Mouse (Mus musculus): Measurements from ENCODE around the gene Eml1. TPM values are rescaled to one million over a fixed set of nuclear protein-coding genes. Genes with fewer than 3 reads are reported as not detected.

Gene Eml1
- total RNA-seq, 2 experiments from 2014 or later, result 46.9 to 58.5 TPM

DNA sequence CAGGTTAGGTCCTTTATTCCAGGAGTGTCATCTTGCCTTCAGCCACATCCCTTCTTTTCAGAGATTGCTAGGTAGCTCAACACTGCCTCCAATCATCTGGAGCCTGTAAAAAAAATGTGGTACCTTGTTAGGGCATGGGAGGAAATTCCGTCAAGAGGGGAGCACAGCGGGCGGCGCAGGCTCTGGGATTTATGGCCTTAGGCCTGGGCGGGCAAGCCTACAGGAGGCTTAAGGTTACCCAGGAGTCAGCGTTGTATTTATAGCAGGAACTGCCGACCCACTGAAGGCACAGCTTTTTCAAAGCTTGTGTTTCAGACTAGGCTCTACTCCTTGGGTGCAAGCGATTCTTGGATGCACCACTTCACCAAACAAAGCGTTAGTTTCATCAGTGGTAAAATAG is 2.9 kb downstream of the Eml1 start:
- DNase-seq, result no peak

DNA sequence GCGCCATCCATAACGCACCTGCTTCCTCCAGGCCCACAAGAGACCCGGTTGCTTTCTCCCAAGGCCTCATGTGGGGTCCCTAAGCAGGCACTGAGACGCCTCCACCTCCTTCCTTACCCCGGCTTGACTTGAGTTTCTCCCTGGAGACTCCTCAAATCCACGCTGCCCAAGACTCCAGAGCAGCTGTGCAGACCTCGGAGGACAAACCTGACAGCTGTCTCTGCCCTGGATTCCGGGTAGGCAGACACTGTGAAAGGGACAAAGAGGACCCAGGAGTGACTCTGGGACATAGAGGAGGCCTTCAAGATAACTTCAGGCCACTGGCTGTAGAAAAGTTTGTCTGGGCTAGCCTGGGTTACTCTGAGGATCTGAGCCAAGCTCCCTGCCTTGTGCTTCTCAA is 3.9 kb downstream of the Eml1 start:
- DNase-seq, result no peak

DNA sequence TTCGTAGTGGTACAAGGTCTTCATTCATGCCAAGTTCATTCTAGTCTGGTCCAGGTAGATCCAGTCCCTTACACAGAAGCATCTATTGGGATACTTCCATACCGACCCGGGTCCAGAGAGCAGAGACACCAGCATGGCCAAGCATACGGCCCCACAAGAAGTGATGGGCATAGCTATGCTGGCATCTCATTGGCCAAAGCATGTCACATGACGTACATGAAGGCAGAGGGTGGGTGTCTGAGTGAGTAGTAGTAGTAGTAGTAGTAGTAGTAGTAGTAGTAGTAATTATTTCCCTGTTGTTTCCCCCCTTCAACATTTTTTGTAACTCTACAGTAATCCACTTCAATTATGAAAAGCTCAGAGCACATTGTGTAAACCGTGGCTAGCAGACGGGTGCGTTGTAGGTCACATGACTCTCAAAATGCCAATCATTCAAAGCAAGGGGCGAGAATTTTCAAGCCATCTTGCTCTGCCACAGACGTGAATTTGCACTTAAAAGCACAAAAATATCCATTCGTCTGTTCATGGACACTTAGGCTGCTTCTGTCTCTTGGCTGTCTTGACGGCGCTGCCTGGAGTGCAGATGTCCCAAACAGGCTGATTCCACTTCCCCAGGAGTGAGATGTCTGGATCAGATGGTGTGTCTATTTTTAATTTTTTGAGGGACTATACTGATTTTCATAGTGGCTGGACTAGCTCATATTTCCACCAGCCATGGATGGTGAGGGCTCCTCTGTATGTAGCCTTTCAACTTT is 7.8 kb downstream of the Eml1 start:
- DNase-seq, result peak; percentile 19 to 33

DNA sequence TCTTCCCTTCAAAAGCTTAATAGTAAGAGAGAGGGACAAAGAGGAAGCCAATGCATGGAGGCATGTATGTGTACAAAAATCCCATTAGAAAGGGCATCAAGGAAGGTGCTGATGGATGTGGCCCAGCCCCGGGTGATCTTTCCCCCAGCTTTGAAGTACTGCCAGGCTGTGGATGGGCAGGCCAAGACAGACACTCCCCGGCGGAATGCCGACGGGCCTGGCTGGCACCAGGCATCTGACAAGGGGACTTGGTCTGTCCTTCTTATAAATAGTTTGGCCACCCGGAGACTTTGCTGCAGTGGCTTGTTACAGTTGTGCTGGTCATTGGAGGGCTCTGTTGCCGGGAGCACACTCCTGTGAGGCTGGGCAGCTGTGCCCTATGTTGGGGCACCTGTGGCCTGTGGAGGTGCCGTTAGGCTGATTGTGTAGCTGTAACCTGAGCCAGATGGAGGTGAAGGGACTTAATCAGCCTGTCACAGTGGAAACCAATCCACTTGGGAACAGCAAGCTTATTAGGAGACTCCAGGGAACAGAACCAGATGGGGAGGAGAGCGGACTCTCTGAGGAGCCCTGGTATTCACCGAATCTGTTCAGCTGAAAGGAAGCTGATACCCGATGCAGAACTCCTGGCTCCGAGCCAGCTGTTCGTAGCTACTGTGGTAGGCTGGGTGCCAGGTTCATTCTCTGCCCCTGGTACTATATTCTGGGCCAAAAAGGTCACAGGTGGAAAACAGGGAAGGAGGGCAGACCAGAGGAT is 15.9 kb downstream of the Eml1 start:
- DNase-seq, result no peak

DNA sequence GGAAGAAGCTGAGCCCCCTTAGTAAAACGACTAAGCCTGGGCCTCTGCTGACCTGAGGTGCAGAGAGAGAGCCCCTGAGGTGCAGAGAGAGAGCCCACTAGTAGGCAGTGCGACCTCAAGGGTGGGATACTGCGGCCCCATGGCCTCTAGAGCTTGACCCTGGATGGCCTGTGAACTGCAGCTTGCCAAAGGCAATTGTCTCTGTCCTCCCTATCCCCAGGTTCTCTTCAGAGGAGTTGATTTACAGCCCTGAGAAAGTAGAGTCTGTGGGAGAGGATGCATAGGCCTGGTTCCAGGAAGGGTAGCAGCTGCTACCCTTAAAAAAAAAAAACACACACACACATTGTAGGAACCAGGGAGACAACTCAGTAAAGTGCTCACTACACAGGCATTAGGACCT is 19.0 kb downstream of the Eml1 start:
- no peak for DNase-seq

DNA sequence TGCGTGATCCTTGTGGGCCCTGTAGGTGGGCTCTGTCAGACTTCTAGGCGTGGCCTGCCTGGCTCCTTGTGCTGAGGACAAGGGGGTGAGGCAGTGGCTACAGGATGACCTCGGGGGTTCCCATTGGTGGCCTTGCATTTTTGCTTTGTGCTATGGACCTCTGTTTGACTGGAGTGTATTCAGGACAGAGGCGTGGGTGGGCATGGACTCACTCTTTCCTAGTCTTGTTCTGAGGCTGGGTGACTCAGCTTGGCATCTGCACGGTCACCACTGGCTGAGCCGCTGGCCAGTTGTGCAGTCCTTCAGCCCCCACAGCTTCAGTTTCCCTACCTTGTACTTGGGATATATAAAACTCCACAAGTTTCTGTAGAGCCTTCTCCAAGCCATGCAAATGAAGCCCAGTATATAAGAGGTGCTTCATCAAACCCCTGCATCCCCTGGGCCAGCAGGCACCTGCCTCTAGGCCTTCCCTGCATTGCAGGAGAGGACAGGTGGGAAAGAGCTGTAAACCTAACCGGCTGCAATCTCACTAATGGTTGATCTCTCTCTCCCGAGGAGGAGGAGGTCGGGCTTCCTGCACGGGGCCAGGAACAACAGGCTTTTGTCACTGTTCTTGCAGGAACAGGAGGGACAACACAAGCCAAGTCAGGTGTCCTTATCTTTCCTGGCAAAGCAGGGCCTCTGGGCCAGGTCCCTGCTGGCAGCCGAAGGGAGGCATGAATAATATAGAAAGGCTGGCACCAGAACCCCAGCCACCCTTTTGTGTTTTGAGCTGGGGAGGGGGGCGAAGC is 21.7 kb downstream of the Eml1 start:
- DNase-seq, result no peak

DNA sequence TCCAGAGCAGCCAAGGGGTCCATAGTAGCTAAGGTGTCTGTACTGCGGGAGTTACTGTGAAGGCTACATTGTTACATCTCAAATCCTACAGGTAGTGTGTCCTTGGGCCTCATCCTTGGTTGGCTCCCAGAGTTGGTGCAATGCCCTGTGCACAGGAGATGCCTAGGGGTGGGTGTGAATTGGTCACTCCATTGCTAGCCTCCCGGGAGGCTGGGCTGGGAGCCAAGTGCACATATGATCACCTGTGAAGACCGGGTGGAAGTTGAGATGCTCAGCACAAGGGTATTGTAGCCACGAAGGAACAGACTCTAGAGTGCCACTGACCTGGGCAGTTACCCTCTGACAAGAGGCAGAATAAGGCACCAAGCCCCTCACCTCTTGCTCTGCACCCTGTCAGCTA is 22.3 kb downstream of the Eml1 start:
- no peak for DNase-seq

DNA sequence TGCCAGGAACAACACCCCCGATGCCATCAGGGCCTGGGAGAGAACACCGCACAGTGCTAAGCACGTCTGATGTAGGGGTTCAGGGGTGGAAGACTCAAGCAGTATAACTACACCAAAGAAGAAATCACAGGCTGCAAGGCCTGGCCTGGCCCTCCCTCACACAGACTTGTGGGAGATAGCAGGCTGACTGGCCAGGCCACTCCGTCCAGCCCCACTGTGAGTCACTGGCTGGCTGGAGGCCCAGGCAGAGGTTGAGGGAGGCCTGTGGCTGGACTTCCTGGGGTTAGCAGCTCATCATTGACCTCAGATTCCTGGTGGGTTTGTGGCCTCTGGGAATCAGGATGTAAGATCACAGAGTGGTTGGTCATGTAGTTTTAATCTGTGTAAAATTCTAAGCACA is 22.9 kb downstream of the Eml1 start:
- DNase-seq, result peak; percentile 46 to 49

DNA sequence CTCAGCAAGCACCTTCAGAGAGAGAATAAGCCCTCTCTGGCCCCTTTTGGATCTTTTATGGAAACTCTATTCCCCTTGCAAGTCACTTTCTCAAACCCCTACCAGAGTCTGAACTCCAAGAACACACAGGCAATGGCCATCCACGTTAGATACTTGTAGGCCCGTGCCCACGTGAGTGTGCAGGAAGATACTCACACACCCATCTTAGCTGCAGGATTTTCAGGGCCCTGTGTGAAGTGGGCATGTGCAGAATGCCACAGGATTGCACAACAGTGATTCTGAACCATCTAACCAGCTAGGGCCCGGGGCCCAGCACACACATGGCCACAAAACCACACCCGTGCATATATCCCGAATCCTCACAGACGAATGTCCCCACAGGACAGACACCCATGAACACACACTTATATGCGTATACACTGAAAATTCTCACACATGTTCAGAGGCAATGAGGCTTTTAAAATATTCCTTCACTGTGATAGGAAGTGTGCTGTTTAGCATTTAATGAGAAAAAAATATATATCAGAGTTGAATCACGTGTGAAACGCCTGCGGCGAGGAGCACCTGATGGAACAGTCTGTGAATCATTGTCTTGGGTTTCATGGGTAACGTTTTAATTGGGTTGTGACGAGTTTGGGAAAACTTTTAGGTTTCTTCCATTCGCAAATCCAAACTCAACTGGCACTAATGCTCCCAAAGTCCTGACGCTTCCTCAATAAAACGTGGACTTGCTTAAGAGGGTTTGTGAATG is 24.0 kb downstream of the Eml1 start:
- DNase-seq, result no peak

DNA sequence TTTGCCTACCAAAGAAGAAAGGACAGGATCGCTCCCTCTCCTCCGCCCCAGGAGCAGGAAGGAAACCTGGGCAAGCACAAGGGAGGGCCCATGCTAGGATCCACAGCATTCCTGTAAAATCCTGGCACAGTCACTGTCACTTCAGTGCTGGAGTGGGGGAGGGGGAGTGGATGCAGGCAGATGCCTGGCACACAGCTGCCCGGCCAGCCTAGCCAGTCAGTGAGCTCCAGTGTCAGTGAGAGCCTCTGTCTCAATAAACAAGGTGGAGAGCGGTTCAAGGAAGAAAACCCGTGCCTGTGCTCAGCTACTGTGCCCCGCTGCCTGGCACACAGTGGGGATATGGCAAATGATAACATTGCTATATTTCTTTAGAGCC is 24.5 kb downstream of the Eml1 start:
- no peak for DNase-seq

DNA sequence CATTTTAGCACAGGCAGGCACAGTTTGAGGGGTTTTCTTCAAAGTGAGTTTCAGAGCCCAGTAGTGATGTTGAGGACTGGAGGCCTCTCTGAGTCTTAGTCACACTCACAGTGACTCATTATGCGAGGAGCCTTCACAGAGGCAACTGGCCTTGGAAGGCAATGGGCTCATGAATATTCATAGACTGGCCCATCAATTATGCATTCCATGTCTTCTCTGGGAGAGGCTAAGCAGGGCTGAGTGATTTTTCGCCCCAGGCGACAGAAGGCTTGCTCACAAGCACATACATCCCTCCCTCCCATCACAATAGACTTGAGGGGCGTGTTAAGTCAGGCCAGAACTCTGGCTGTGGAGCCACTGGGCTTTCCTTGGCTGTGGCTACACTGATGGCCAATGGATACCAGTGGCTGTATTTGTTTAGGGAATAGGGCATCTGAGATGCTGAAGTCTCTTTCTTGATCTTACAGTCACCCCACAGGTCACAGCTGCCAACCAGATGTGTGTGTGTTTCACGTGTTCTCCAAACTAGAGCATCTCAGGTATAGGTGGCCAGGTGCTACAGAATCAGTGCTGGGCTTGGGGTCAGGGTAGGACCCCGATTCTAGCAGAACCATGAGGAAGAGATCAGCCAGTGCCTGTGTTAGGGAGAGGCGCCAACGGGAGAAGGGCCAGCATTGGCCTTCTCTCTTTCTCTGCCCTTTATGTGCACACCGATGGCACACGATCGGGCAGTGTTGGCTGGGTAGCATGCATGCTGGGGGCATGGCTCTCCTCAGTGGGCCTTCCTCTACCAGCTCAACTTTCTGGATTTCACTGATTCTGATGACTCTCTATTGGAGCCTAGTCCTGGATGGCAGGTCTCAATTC is 25.6 kb downstream of the Eml1 start:
- DNase-seq, result peak; percentile 41 to 47

DNA sequence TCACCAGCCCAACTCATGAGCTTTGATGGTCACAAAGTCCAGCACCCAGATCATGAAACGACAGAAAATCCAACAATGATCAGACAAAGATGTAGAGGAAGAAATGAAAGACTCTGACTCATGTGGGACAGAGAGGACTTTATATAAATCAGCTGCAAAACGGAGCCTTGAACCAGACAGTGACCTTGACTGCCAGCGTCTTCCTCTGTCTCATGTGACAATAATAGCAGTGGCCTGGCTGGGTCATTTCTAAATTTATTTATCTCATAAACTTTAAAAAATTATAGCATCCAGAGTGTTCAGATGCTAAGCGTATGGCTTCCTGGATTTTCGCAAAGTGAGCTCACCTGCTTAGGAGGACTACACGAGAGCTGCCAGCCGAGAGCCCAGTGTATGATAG is 27.9 kb downstream of the Eml1 start:
- no peak for DNase-seq

DNA sequence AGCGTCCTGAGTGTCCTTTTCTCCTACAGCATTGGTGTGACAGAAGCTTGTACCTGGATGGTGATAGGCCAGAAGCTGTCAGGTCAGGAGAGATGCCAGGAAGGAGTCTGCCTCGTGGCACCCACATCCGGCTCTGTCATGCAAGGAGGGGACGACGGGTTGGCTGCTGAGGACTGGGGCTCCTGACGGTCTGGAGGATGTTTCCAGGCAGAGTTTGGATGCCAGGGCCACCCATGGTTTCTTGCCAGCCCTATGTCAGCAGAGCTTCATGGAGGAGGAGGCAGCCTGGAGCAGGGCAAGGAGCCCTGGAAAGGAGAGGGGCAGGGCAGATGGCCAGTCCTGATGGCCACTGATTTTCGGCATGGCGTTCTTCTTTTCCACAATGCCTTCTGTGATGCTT is 28.4 kb downstream of the Eml1 start:
- DNase-seq, result no peak

DNA sequence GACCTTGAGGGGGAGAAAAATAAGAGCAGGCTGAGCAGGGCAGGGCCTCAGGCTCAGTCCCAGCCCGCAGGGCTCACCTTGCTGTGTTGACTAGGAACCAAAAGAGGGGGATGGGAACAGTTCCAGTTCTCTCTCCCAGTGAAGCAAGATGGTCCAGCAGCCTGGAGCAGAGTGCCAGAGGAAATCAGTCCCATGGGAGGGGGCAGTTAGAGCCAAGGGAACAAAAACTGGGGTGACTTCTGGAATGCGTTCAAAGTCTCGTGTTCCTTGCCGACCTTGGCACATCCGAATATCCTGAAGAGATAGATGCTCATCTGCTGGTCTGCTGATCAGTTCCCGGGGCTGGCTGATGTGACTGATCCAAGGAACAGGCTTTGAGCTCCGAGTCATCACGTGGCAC is 30.2 kb downstream of the Eml1 start:
- no peak for DNase-seq

DNA sequence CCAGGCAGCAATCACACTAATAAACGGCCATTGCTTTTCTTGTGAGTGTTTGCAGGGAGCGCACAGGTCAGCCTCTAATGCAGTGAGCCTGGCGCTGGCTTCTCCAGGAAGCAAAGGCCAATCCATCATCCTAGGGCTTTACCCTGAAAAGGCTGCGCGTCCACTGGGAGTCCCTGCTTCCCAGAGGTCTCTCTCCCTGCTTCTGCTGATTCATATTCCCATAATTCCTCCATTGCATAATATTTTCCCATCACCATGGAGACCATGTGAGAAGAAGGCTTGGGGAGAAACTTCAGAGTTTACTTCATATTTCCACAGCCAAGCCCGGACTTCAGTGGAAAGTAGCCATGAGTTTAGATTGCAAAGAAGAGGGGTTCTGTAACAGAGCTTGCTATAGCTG is 33.2 kb downstream of the Eml1 start:
- no peak for DNase-seq

DNA sequence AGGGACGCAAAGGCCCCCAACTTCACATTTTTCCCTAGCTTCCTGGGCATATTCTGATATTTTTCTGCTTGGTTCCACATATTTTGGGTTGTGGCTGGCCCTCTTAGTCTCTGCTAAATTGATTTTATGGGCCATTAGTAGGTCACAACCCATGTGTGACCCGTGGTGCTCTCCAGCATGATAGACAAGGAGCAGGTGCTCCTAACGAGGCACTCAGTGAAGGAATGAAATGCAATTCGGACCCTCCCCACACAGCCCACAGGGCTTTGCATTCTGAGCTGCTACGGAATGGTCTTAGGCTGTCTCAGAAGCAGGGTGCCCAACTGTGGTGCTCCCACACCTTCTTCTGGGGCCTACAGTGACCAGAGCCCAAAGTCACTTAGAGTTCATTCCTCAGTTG is 38.3 kb downstream of the Eml1 start:
- DNase-seq, result no peak

DNA sequence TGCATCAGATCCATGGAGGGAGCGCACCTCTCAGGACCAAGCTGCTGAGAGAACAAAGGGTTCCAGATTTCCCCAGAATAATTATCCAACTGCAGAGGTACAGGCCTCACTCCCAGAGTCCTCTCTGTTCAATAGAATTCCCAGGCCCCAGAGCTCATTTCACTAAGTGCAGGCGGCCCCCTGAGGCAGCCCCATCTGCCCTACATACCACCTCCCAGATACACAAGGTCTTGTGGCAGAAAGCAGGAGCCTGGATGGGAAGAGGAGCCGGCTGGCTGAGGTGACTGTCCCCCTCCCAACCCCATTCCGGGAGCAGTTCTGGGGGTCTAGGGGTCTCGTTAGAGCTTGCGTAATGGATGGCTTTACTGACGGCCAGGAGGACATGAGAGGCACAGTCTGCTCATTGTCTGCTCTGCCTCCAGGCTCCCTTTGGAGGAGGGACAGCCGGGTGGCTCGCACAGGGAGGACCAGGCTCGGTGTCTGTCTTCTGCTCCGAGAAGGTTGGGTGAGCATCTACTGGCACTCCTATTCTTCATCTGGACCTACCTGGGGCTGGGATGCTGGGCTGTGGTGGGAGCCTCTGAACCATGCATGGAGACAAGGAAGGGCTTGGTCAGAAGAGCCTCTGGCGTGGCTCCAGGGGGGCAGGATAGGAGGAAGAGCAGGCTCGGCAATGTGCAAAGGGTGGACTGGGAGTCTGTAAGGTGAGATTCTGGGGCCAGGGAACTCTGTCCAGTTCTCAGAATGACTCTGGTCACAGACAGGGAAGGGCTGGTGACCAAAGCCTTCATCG is 39.9 kb downstream of the Eml1 start:
- DNase-seq, result no peak

DNA sequence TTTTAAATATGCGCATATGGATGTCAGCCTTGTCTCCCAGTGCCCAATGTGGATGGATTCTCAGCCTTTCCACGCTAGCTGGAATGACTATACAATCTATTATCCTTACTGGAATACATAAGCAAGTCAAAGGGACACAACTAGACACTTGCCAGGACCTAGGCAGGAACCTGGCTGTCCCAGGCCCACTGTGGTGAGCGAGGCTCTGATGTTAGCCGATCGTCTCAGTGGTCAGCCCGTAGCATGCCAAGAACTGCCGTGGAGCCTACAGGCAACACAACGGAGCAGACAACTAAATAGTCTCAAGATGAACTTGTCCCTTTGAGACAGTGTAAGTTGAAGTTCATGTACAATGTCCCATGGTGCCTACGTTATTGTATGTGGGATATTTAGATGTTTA is 44.2 kb downstream of the Eml1 start:
- no peak for DNase-seq

DNA sequence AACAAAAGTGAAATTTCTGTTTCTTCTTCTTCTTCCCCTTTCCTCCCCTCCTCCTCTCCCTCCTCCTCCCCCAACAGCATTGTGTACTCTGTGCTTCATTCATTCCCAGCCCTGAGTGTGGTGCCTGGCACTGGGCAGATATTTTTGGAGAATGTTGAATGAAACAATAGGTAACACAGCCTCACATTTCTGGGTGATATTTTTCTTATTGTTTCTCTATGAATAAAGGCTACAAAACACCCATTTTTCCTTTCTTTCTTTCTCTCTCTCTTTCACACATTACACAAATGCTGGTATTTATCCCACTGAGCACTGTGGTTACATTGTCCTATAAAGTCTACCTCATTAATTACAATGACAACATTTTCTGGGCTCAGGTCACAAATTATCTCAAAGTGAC is 48.8 kb downstream of the Eml1 start:
- no peak for DNase-seq

DNA sequence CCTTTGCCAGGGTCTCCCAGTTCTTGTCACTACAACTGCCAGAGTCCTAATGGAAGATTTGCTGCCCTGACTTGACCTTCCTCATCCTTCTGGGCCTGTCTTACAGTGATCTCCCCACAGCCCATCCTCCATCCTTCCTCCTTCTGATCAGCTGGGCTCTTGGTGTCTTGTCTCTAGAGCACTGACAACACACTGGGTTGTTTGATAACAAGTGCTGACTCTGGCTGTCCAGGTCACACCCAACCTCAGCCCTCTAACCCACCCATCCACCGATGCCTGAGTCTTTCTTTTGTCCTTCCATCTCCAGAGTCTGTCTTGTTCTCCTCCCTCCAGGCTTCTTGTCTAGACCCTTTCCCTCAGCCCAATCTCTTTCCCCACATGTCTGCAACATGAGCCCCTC is 50.7 kb downstream of the Eml1 start:
- DNase-seq, result no peak

DNA sequence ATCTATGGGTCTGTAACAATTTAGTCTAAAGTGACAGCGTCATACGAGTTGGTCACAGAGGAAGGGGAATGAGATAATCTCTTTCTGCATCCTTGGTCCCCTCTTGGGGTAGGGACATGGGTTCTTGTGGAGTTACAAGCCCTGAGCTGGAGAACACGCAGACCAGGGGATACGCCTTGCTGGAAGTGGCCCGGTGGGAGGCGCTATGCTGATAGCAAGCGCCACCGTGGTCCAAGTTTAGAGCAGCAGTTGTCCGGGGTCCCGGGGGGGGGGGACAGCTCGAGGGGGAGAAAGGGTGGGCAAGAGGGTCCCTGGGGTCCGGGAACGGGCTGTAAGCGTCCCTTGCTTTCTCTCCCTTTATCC is 51.7 kb downstream of the Eml1 start:
- peak in 1 of 2 experiments; percentile 24 for DNase-seq

Data from layer of hippocampus, postnatal 36 days (tissue).